Mouse (Mus musculus): ENCODE data around the gene Wdr93. TPM values are rescaled to one million over a fixed set of nuclear protein-coding genes. Genes with fewer than 3 reads are reported as not detected.

Wdr93 gene
- total and polyA plus RNA-seq, 3 experiments: 0.10 to 0.31 TPM; not detected in 1

DNA sequence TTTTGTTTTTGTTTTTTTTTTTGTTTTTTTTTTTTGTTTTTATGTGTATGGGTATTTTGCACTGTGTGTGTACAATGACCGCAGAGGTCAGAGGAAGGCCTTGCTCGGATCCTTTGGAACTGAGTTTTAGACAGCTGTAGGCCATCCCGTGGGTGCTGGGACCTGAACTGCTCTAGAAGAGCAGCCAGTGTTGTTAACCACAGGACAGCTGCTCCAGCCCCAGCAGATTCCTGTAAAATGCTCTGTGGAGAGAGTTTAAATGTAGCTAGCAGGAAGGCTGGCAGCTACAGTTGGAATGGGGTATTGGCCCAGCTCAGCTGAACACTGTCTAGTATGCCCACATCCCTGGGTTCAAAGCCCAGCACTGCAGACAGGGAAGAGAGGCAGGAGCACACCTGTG, 26.7 kb downstream of the Wdr93 start:
- H3K4me3 ChIP-seq: no peak overlapping the region
- WGBS: 73% methylated on average over 3 of the region's 3 CpGs
- no peaks in the 10 kb centered on the region for H3K79me2 ChIP-seq (replicated peaks; ENCODE audit: control insufficient read depth, insufficient read depth, low read length)

DNA sequence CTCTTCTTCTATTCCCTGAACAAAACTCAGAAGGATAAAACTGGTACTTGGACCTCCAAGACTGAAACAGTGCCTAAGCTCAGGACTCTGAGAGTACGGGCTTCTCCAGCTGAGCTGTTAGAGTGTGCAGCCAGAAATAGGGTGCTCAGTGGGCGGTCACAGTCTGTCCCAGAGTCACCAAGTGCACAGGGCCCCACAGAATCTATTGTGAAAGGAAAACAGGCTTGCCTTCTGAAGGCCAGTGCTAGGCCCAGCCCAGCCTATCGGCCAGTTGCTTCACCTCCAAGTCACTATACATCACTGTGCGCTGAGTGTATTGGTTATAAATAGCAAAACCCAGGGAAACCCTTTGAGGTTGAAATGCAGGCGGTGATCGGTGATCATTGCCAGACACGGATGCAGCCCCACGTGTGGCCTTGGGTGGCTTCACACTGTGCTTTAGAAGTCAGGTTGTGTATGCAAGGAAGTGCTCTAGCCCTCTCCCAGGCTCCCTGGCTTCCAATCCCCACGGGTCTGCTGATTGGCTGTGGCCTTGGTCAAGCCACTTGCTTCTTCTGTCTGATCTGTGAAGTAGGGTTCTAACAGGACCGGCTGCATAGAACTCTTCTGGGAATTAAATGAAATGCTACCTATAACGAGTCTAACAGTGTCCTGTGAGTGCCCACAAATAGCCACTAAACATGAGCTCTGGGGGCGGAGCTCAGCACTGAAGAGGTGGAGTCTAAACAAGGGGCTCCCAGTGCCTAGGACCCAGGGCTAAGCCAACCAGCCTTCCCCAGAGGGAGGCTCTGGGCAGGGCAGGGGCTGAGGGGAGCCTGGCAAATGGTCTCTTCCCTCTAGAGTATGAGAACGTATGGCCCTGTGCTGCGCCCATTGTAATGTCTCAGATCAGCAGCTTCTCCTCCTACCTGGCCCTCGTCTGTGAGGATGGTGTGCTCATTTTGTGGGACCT, 28.9 kb downstream of the Wdr93 start:
- Histone ChIP-seq H3K27me3 (ENCODE audit: control insufficient read depth, insufficient read depth, low read length) (no peaks in the 10 kb centered on the region), H3K4me3 (no peak overlapping the region), H3K27ac (no peak overlapping the region), H3K36me3 (ENCODE audit: control insufficient read depth, insufficient read depth, low read length) (no peaks in the 10 kb centered on the region), H3K79me2 (replicated peaks; ENCODE audit: control insufficient read depth, insufficient read depth, low read length) (no peaks in the 10 kb centered on the region), H3K9ac (ENCODE audit: low read depth, low read length) (no peak overlapping the region), H3K4me1 (ENCODE audit: control insufficient read depth, insufficient read depth, low read length) (no peaks in the 10 kb centered on the region)
- intact Hi-C loops (cut with DNase I): no loop called here
- WGBS: 51% methylated on average over 15 of the region's 15 CpGs
- TF ChIP-seq POLR2A (IDR thresholded peaks at IDR 0.05; ENCODE audit: insufficient read depth, low read depth, low read length): no peak
- no peak for TF ChIP-seq EP300 (IDR thresholded peaks at IDR 0.05; ENCODE audit: insufficient read depth, low read depth, low read length)
- TF ChIP-seq CTCF (IDR thresholded peaks at IDR 0.05): no peak
- DNase-seq: no peak

More for the DNA sequence above, 26.7 kb downstream of the Wdr93 start:
- Histone ChIP-seq H3K27me3 (ENCODE audit: control insufficient read depth, insufficient read depth, low read length) (no peaks in the 10 kb centered on the region), H3K36me3 (ENCODE audit: control insufficient read depth, insufficient read depth, low read length) (no peaks in the 10 kb centered on the region), H3K27ac (no peak overlapping the region), H3K9ac (ENCODE audit: low read depth, low read length) (no peak overlapping the region), H3K4me1 (ENCODE audit: control insufficient read depth, insufficient read depth, low read length) (no peaks in the 10 kb centered on the region)
- TF ChIP-seq EP300 (IDR thresholded peaks at IDR 0.05; ENCODE audit: insufficient read depth, low read depth, low read length) (no peak), POLR2A (IDR thresholded peaks at IDR 0.05; ENCODE audit: insufficient read depth, low read depth, low read length) (no peak), CTCF (IDR thresholded peaks at IDR 0.05) (no peak)
- intact Hi-C loops (cut with DNase I): no loop called here
- no peak for DNase-seq

- Histone ChIP-seq H3K9ac (ENCODE audit: low read depth, low read length) (peak overlapping the region; percentile 71), H3K79me2 (replicated peaks; ENCODE audit: control insufficient read depth, insufficient read depth, low read length) (no peaks in the 10 kb centered on the region), H3K27me3 (ENCODE audit: control insufficient read depth, insufficient read depth, low read length) (no peaks in the 10 kb centered on the region), H3K4me3 (peak overlapping the region; percentile 40), H3K36me3 (ENCODE audit: control insufficient read depth, insufficient read depth, low read length) (no peaks in the 10 kb centered on the region), H3K4me1 (ENCODE audit: control insufficient read depth, insufficient read depth, low read length) (peaks cover 4% of the 10 kb centered on the region), H3K27ac (peak overlapping the region; percentile 72)
- intact Hi-C loops (cut with DNase I): loop anchor here (5.0 kb wide), 1 partner anchor 136 kb away; no protein-coding TSS in a partner anchor
- WGBS: 18% methylated on average over 16 of the region's 16 CpGs
- DNase-seq: peak; percentile 78 to 82
- TF ChIP-seq EP300 (IDR thresholded peaks at IDR 0.05; ENCODE audit: insufficient read depth, low read depth, low read length) (no peak), POLR2A (IDR thresholded peaks at IDR 0.05; ENCODE audit: insufficient read depth, low read depth, low read length) (no peak), CTCF (IDR thresholded peaks at IDR 0.05) (peak; percentile 97)
These were observed 38.0 kb downstream of the Wdr93 start for GRCm38 (mm10) chr7:79780647-79781626.

DNA sequence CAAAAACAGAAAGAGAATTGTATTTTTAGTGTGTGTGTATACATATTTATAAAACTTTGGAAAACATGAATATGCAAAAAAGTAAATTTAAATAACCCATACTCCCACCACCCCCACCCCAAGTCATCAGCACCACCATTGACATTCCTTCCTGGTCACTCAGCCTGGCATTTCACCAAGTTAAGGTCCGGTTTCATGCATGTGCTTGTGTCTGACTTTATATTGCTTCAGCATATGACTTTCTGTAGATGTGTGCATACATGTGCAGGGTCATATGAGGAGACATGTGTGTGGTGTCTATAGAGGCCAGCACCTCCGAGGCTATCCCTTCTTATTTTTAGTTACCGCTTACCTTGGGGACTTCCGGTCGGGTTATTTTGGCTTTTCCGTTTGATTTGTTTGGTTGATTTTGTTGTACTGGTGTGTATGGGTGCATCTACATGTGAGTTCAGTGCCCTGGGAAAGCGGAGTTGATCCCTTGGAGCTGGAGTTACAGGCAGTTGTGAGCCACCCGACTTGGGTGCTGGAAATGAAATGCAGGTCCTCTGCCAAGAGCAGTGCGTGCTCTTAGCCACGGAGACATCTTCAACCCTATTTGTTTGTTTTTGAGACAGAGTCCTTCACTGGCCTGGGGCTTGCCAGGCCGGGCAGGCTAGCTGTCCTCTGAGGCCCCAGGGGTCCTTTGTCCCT, 39.0 kb downstream of the Wdr93 start:
- H3K4me3 ChIP-seq: no peak overlapping the region
- TF ChIP-seq POLR2A (IDR thresholded peaks at IDR 0.05; ENCODE audit: insufficient read depth, low read depth, low read length) (no peak), EP300 (IDR thresholded peaks at IDR 0.05; ENCODE audit: insufficient read depth, low read depth, low read length) (no peak), CTCF (IDR thresholded peaks at IDR 0.05) (no peak)
- no peak for DNase-seq
- H3K4me1 ChIP-seq (ENCODE audit: control insufficient read depth, insufficient read depth, low read length): peaks cover 4% of the 10 kb centered on the region
- peak overlapping the region; percentile 22; the same call in 1 of the 2 replicates for H3K27ac ChIP-seq
- no peaks in the 10 kb centered on the region for H3K79me2 ChIP-seq (replicated peaks; ENCODE audit: control insufficient read depth, insufficient read depth, low read length)
- H3K27me3 ChIP-seq (ENCODE audit: control insufficient read depth, insufficient read depth, low read length): no peaks in the 10 kb centered on the region
- no peak overlapping the region for H3K9ac ChIP-seq (ENCODE audit: low read depth, low read length)
- no peaks in the 10 kb centered on the region for H3K36me3 ChIP-seq (ENCODE audit: control insufficient read depth, insufficient read depth, low read length)
- intact Hi-C loops (cut with DNase I): loop anchor here (5.0 kb wide), 1 partner anchor 135 kb away; no protein-coding TSS in a partner anchor
- WGBS: 64% methylated on average over 11 of the region's 11 CpGs

DNA sequence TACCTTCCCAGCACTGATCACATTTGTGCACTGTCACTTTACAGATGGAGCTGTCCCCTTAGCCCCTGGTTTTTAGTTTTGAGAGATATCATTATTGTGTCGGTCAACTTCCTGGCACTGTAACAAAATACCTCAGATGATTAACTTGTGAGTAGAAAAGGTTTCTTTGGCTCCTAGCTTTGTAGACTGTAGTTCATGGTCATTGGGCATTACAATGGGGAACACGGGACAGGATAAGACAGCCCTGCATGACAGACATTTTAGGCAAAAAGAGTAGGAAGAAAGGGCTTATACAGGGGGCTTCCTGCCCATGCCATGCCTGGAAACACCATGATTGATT, 39.5 kb downstream of the Wdr93 start:
- WGBS: 65% methylated on average over 2 of the region's 2 CpGs
- H3K27ac ChIP-seq: no peak overlapping the region
- no peak overlapping the region for H3K9ac ChIP-seq (ENCODE audit: low read depth, low read length)
- no peaks in the 10 kb centered on the region for H3K36me3 ChIP-seq (ENCODE audit: control insufficient read depth, insufficient read depth, low read length)
- no peak for DNase-seq
- no peak overlapping the region for H3K4me3 ChIP-seq
- H3K79me2 ChIP-seq (replicated peaks; ENCODE audit: control insufficient read depth, insufficient read depth, low read length): no peaks in the 10 kb centered on the region
- TF ChIP-seq EP300 (IDR thresholded peaks at IDR 0.05; ENCODE audit: insufficient read depth, low read depth, low read length) (no peak), CTCF (IDR thresholded peaks at IDR 0.05) (no peak)
- H3K27me3 ChIP-seq (ENCODE audit: control insufficient read depth, insufficient read depth, low read length): no peaks in the 10 kb centered on the region
- intact Hi-C loops (cut with DNase I): loop anchor here (5.0 kb wide), 1 partner anchor 135 kb away; no protein-coding TSS in a partner anchor
- peaks cover 4% of the 10 kb centered on the region for H3K4me1 ChIP-seq (ENCODE audit: control insufficient read depth, insufficient read depth, low read length)
